Mouse (Mus musculus) small intestine, adult 2 months (tissue): ENCODE measurements around the gene Rab37. TPM values are rescaled to one million over a fixed set of nuclear protein-coding genes. Genes with fewer than 3 reads are reported as not detected.

Source experiments
- H3K27ac ChIP-seq: fragments of 200-500 bp; 2 replicates; pipeline ENCODE4 v1.5.1; 2012; ENCODE audit warnings: low read depth, low read length, control low read depth, inconsistent platforms; ENCODE audit not compliant: insufficient read depth
- H3K27me3 ChIP-seq: fragments of 200-500 bp; 2 replicates; pipeline ENCODE4 v1.6.1; 2012; ENCODE audit warnings: mild to moderate bottlenecking, moderate library complexity, low read length, inconsistent platforms; ENCODE audit not compliant: control insufficient read depth, insufficient read depth
- H3K36me3 ChIP-seq: fragments of 200-500 bp; 2 replicates; pipeline ENCODE4 v1.6.1; 2012; ENCODE audit warnings: mild to moderate bottlenecking, low read length, control low read depth, inconsistent platforms; ENCODE audit not compliant: control insufficient read depth, insufficient read depth
- H3K4me1 ChIP-seq: fragments of 200-500 bp; 2 replicates; pipeline ENCODE4 v1.6.1; 2012; ENCODE audit warnings: low read length, inconsistent platforms, mixed read lengths; ENCODE audit not compliant: control insufficient read depth, insufficient read depth, insufficient read length
- H3K4me3 ChIP-seq: fragments of 200-500 bp; 2 replicates; pipeline ENCODE4 v1.5.1; 2012; ENCODE audit warnings: low read depth, mild to moderate bottlenecking, control low read depth, inconsistent platforms, low read length, moderate library complexity
- CTCF ChIP-seq: fragments of 200-500 bp; IDR thresholded peaks from 2 replicates; pipeline ENCODE4 v1.5.1; 2012; ENCODE audit warnings: low read depth, mild to moderate bottlenecking, control low read depth, inconsistent platforms, low read length, moderate library complexity, mixed read lengths; ENCODE audit not compliant: insufficient replicate concordance, insufficient read length; ENCODE audit errors: extremely low read depth
- POLR2A ChIP-seq: fragments of 200-500 bp; IDR thresholded peaks from 2 replicates; pipeline ENCODE4 v1.6.1; 2012; ENCODE audit warnings: low read depth, mild to moderate bottlenecking, control low read depth, inconsistent platforms, low read length, moderate library complexity
- WGBS: fragments of 180-500 bp; shearing (Covaris S2); methylation state at CpG from one replicate; pipeline ENCODE4 v1.1.7; 2018; 5-methylcytosine and 5-hydroxymethylcytosine counted together
- polyA plus RNA-seq: library from polyadenylated mRNA; depleted of rRNA; stranded (reverse); fragments of >200 nt; gene quantifications from 2 replicates; pipeline ENCODE4 v1.2.3, GENCODE M21; 2012

The Rab37 gene
- polyA plus RNA-seq, 1 experiment, result 2.2 TPM

GRCm38 (mm10) chr11:115129508-115130126 is 38.4 kb downstream of the Rab37 start:
- 70% methylated on average over 13 of the region's 13 CpGs for WGBS
- no peak overlapping the region for H3K4me3 ChIP-seq
- H3K27me3 ChIP-seq, result no peaks in the 10 kb centered on the region
- no peaks in the 10 kb centered on the region for H3K4me1 ChIP-seq
- H3K27ac ChIP-seq, result no peak overlapping the region
- no peaks in the 10 kb centered on the region for H3K36me3 ChIP-seq
- TF ChIP-seq POLR2A (no peak), CTCF (no peak)

- 45% methylated on average over 8 of the region's 8 CpGs for WGBS
- TF ChIP-seq CTCF, result no peak
- no peak for TF ChIP-seq POLR2A
- Histone ChIP-seq H3K27ac (no peak overlapping the region), H3K4me1 (no peaks in the 10 kb centered on the region), H3K36me3 (no peaks in the 10 kb centered on the region), H3K4me3 (no peak overlapping the region), H3K27me3 (no peaks in the 10 kb centered on the region)
Measured at GRCm38 (mm10) chr11:115131768-115132381, 40.6 kb downstream of the Rab37 start.

GRCm38 (mm10) chr11:115133800-115134199 is 42.6 kb downstream of the Rab37 start, which contains the start of gene Cd300lf:
TSS of gene Cd300lf (minus strand) at chr11:115133992.
- Histone ChIP-seq H3K27me3 (no peaks in the 10 kb centered on the region), H3K36me3 (no peaks in the 10 kb centered on the region), H3K4me3 (peak within 1 kb of the TSS; percentile 41), H3K27ac (peak within 1 kb of the TSS; percentile 39; the same call in 1 of the 2 replicates), H3K4me1 (no peaks in the 10 kb centered on the region)
- WGBS, result 70% methylated on average over 8 of the region's 8 CpGs
- no peak for TF ChIP-seq CTCF
- TF ChIP-seq POLR2A, result no peak

DNA sequence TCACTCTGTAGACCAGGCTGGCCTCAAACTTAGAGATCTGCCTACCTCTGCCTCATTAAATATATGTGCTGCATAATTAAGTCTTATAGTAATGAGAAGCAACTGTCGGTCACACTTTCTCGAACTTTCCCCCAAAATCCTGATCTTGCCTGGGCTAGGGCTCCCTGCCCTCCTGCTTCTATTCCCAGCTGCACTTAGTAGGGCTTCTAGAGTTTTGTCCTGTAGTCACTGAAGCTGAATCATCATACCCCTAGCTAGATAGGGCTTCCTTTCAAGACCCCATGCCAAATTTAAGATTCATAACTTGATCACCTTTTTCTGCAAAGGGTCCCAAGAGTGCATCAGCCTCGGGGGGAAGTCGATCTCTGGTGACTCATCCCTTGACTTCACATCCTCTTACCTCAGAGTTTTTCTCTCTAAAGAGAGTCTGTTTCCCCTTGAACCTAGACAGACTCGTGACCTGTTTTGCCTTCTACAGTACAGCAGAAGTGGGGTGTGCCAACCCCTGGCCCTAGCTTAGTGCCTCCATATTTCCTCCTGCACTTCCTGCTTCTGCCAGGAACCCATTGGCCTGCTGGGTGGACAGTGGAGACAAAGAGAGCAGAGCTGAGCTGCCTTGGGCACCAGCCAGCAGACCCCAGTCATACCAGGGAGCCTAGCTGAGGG is 47.5 kb downstream of the Rab37 start:
- Histone ChIP-seq H3K36me3 (no peaks in the 10 kb centered on the region), H3K27ac (no peak overlapping the region), H3K4me3 (no peak overlapping the region), H3K4me1 (0 out of 2 replicates have a peak, but pooled peaks cover 2% of the 10 kb centered on the region), H3K27me3 (no peaks in the 10 kb centered on the region)
- WGBS, result 71% methylated on average over 5 of the region's 5 CpGs
- TF ChIP-seq CTCF, result no peak
- no peak for TF ChIP-seq POLR2A

GRCm38 (mm10) chr11:115141970-115142369 is 50.7 kb downstream of the Rab37 start:
- Histone ChIP-seq H3K4me1 (0 out of 2 replicates have a peak, but pooled peaks cover 2% of the 10 kb centered on the region), H3K27me3 (no peaks in the 10 kb centered on the region), H3K27ac (no peak overlapping the region), H3K36me3 (no peaks in the 10 kb centered on the region), H3K4me3 (no peak overlapping the region)
- TF ChIP-seq CTCF (no peak), POLR2A (no peak)
- WGBS, result 62% methylated on average over 2 of the region's 2 CpGs

GRCm38 (mm10) chr11:115147813-115148212 is 56.6 kb downstream of the Rab37 start:
- Histone ChIP-seq H3K4me1 (no peaks in the 10 kb centered on the region; the same call in 1 of the 2 replicates), H3K27me3 (no peaks in the 10 kb centered on the region), H3K36me3 (no peaks in the 10 kb centered on the region), H3K27ac (no peak overlapping the region), H3K4me3 (no peak overlapping the region)
- TF ChIP-seq CTCF (no peak), POLR2A (no peak)
- 78% methylated on average over 4 of the region's 4 CpGs for WGBS

- 0 out of 2 replicates have a peak, but pooled peaks cover 6% of the 10 kb centered on the region for H3K27me3 ChIP-seq
- no peak overlapping the region for H3K4me3 ChIP-seq
- H3K4me1 ChIP-seq, result peaks cover 6% of the 10 kb centered on the region
- TF ChIP-seq POLR2A (no peak), CTCF (no peak)
- H3K36me3 ChIP-seq, result no peaks in the 10 kb centered on the region
- 42% methylated on average over 6 of the region's 6 CpGs for WGBS
- H3K27ac ChIP-seq, result no peak overlapping the region
Measured at GRCm38 (mm10) chr11:115150741-115151254, 59.6 kb downstream of the Rab37 start.
